Mouse (Mus musculus): ENCODE data around the gene Prmt3.

The Prmt3 gene

GRCm38 (mm10) chr7:49778114-49778901 is at the start of gene Prmt3:
Prmt3 (plus strand) TSS chr7:49778346.
- DNase-seq (ENCODE audit: low read depth), result peak; percentile 99

GRCm38 (mm10) chr7:49734342-49734741 is 43.8 kb upstream of the Prmt3 start:
- DNase-seq (ENCODE audit: low read depth), result no peak

GRCm38 (mm10) chr7:49739448-49739847 is 38.7 kb upstream of the Prmt3 start:
- DNase-seq (ENCODE audit: low read depth), result no peak

- DNase-seq (ENCODE audit: low read depth), result peak; percentile 72
Observed at GRCm38 (mm10) chr7:49741474-49741873, 36.7 kb upstream of the Prmt3 start.

GRCm38 (mm10) chr7:49741923-49742322 is 36.2 kb upstream of the Prmt3 start:
- DNase-seq (ENCODE audit: low read depth), result no peak

- peak; percentile 70 for DNase-seq (ENCODE audit: low read depth)
Observed at GRCm38 (mm10) chr7:49751148-49751547, 27.0 kb upstream of the Prmt3 start.

- DNase-seq (ENCODE audit: low read depth), result peak; percentile 78
Observed at GRCm38 (mm10) chr7:49752730-49753506, 25.2 kb upstream of the Prmt3 start.

GRCm38 (mm10) chr7:49754767-49755166 is 23.4 kb upstream of the Prmt3 start:
- peak; percentile 85 for DNase-seq (ENCODE audit: low read depth)

- DNase-seq (ENCODE audit: low read depth), result peak; percentile 73
Observed at GRCm38 (mm10) chr7:49758934-49759571, 19.1 kb upstream of the Prmt3 start, which contains the start of gene Htatip2. Htatip2 (plus strand) TSS chr7:49759115.

GRCm38 (mm10) chr7:49762605-49763004 is 15.5 kb upstream of the Prmt3 start:
- DNase-seq (ENCODE audit: low read depth), result no peak

GRCm38 (mm10) chr7:49764011-49764716 is 14.0 kb upstream of the Prmt3 start:
- no peak for DNase-seq (ENCODE audit: low read depth)

GRCm38 (mm10) chr7:49766166-49766565 is 12.0 kb upstream of the Prmt3 start:
- no peak for DNase-seq (ENCODE audit: low read depth)

GRCm38 (mm10) chr7:49768509-49768908 is 9.6 kb upstream of the Prmt3 start:
- no peak for DNase-seq (ENCODE audit: low read depth)

- DNase-seq (ENCODE audit: low read depth), result no peak
Observed at GRCm38 (mm10) chr7:49774396-49774795, 3.8 kb upstream of the Prmt3 start.

GRCm38 (mm10) chr7:49777585-49777984 is 561 bp upstream of the Prmt3 start:
- no peak for DNase-seq (ENCODE audit: low read depth)

GRCm38 (mm10) chr7:49778904-49779615 is 914 bp downstream of the Prmt3 start:
- peak; percentile 37 for DNase-seq (ENCODE audit: low read depth)

- no peak for DNase-seq (ENCODE audit: low read depth)
Observed at GRCm38 (mm10) chr7:49783017-49783416, 4.9 kb downstream of the Prmt3 start.

- DNase-seq (ENCODE audit: low read depth), result no peak
Observed at GRCm38 (mm10) chr7:49785141-49785540, 7.0 kb downstream of the Prmt3 start.

- peak; percentile 74 for DNase-seq (ENCODE audit: low read depth)
Observed at GRCm38 (mm10) chr7:49786618-49787382, 8.7 kb downstream of the Prmt3 start.

GRCm38 (mm10) chr7:49787383-49787645 is 9.2 kb downstream of the Prmt3 start:
- no peak for DNase-seq (ENCODE audit: low read depth)

GRCm38 (mm10) chr7:49794304-49794703 is 16.2 kb downstream of the Prmt3 start:
- DNase-seq (ENCODE audit: low read depth), result no peak

Measured in naive thymus-derived CD4-positive, alpha-beta T cell, adult 2 months (primary cell).